Mouse (Mus musculus) layer of hippocampus, adult 8-10 months (tissue): ENCODE measurements around the gene Dnah10. TPM values are rescaled to one million over a fixed set of nuclear protein-coding genes. Genes with fewer than 3 reads are reported as not detected.
A peak's percentile ranks its signal among the peaks of the same experiment; 100 is the strongest.

Experiments used
- DNase-seq, 2 experiments: peaks; one replicate each; pipeline ENCODE4 v3.0.0; 2022; ENCODE audit warnings: low spot score in 2 of 2
- total RNA-seq, 4 experiments: library from RNA; stranded (reverse); gene quantifications; 2 replicates each; pipeline ENCODE4 v1.2.4; 2022

Gene Dnah10
- total RNA-seq, 4 experiments from 2014 or later, result 0.56 to 1.5 (median 0.92) TPM

- DNase-seq, result peak; percentile 59 to 63
Measured at GRCm38 (mm10) chr5:124809708-124810366, 85.0 kb downstream of the Dnah10 start.

GRCm38 (mm10) chr5:124812466-124812865 lies 87.6 kb downstream of the Dnah10 start:
- no peak for DNase-seq

GRCm38 (mm10) chr5:124814797-124815196 lies 89.9 kb downstream of the Dnah10 start:
- DNase-seq, result no peak

- DNase-seq, result no peak
Measured at GRCm38 (mm10) chr5:124817050-124817449, 92.2 kb downstream of the Dnah10 start.

DNA sequence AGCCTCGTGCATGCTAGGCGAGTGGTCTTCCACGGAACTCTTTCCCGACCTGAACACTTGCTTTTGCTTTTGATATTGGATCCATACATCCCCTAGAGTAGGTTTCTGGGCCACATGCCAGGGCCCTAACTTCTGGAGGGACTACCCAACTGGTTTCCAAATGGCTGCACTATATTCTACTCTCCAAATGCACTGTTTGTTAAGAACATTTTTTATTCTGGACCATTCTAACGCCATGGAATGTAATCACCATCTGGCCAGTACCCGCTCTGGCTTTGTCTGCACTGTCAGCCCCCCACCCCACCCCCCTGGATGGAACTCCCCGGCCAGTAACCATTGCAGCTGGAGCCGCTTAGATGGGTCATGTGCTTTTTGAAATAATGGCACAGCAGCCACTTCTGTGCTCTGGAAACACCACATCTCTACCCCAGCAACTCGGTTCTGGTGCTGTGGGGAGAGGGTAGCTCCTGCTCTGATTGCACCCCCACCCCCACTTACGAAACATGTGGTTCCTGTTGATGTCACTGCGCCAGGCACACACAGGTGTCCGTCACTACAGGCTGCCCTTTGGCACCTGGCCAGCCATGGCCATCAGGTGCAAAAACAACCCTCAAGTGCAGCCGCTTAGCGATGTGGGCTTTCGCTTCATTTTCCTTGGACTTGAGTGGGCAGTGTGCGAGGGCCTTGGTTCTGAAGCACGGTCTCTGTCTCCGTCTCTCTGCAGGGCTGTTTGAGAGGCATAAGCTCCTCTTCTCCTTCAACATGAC lies 97.4 kb downstream of the Dnah10 start:
- DNase-seq, result no peak

DNA sequence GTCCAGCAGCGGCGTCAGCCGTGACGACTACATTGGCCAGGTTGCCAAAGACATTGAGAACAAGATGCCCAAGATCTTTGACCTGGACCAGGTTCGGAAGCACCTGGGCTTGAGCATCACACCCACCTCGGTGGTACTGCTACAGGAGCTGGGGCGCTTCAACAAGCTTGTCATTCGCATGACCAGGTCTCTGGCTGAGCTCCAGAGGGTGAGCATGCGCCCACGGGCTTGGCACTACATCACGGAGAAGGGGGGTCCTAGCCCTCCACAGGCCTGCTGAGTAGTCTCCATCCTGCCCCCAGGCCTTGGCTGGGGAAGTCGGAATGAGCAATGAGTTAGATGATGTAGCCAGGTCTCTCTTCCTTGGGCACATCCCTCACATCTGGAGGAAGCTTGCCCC lies 105.4 kb downstream of the Dnah10 start:
- DNase-seq, result no peak

DNA sequence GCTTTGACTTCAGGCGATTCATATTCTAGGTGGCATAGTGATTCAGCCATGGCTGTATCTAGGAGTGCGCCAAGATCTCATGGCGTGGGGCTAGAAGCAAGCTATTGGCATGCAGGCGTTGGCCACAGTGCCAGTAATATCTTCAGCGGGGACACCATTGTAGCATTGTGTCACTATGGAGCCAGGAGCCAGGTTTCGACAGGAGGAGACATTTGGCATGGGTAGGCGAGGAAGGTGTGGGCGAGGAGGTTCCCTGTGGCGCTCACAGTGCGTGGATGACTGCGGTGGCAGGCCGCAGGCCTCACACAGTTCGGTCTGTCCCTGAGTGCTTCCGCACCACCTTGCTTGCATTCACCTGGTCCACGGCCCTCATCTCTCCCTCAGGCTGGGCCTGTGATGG lies 110.3 kb downstream of the Dnah10 start:
- peak in 1 of 2 experiments; percentile 32 for DNase-seq

GRCm38 (mm10) chr5:124836075-124836474 lies 111.2 kb downstream of the Dnah10 start:
- DNase-seq, result no peak

DNA sequence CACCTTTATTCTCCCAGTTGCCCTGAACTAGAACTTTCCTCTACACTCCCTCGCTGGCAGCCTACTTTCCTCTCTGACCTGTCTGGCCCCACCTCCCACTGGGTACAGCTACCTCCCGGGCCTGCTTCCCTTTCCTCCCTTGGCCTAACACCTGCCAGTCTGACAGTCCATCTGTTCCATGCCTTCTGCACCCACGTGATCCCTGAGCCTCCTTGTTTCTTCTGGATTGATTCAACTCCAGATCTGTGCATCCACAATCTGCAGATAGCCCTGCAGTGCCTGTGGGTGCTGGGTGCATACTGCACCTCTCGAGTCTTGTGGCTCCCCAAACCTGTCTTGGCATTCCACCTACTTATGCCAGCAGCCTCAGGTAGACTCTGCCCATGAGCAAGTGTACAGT lies 111.7 kb downstream of the Dnah10 start:
- peak; percentile 33 to 55 for DNase-seq

GRCm38 (mm10) chr5:124840202-124840601 lies 115.3 kb downstream of the Dnah10 start:
- DNase-seq, result no peak

- no peak for DNase-seq
Measured at GRCm38 (mm10) chr5:124840669-124841068, 115.8 kb downstream of the Dnah10 start.

GRCm38 (mm10) chr5:124843386-124843785 lies 118.5 kb downstream of the Dnah10 start:
- no peak for DNase-seq

GRCm38 (mm10) chr5:124844929-124845328 lies 120.0 kb downstream of the Dnah10 start:
- DNase-seq, result no peak

DNA sequence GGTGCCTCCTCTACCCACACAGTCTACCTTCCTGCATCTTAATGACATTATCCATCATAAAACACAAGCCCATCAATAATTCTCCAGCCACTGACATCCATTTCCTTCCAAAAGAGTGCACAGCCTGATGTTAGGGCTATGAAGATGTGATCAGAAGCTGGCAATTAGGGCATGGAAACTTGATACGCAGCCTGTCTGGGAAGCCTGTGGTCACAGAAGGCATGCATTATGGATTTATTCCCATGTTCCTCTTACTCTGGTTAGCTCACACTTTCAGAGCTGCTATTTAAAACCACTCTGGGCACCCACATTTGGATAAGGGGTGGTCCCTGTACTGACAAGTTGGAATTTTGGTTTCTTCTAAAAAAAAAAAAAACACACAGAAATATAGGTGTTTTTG lies 122.1 kb downstream of the Dnah10 start:
- no peak for DNase-seq

- DNase-seq, result no peak
Measured at GRCm38 (mm10) chr5:124848994-124849393, 124.1 kb downstream of the Dnah10 start.

DNA sequence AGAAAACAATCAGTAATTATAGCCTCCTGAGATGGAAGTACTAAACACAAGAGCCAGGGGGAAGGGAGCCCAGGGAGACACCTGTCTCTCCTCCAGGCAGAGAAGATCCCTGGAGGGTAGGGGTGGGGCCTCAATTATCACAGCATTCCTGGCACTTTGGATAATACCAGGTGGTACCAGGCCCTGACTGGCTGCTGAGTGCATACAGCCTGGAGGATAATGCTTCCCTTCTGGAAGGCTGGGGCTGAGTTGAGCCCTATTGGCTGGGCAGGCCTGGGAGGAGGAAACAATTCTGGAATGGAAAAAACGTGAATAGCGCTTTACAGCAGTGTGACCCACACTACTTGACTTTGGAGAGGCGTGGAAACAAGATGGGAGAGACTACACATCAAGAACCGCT lies 126.7 kb downstream of the Dnah10 start:
- DNase-seq, result no peak

DNA sequence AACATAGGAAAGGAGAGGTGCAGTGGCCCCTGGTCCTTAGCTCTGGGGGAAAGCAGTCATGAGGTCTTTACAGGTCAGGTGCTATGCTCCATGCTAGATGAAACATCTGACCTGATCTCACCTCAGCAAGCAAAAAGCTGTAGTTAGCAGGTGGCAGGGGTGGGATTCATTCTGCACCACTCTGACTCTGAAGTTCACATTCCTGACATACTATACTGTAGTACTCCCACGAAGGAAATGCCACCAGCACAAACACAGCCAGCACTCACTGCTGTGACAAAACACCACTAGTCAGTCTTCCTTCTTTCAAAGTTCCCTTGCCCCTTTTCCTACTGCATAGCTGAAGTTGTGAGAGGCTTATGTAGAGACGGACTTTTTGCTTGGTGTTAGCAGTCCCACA lies 127.4 kb downstream of the Dnah10 start:
- no peak for DNase-seq

DNA sequence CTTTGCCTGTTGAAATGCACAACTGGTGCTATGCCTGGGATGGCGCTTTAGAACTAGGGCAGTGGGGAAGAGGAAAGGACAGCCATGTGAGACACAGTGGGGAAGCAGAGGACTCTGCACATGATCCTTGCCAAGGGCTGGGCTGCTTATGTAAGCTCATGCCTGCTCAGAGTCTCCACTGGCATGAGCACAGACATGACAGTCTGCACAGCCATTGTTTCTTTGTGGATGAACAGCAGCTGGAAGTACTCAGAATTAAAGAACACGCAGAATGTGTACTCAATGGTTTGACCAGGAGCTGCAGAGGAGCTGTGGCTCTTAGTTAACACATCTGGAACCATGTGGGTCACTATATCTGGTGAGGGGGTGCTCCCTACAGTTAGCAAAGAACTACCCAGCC lies 128.2 kb downstream of the Dnah10 start:
- no peak for DNase-seq

DNA sequence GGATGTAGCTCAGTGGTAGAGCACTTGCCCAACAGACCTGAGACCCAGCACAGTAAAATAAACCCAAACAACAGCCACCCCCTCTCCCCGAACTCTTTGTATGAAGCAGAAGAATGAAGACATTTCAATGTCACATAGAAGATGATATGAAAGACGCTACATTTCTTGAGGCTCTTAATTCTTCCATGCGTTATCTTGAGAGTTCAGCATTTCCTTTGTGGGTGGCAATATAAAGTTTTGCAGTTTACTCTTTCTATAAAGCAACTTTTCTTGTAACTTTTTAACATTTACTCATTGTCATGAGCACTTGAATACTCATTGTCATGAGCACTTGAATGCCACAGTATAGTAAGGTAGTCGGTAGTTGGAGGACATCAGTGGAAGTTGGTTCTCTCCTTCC lies 129.3 kb downstream of the Dnah10 start:
- no peak for DNase-seq

DNA sequence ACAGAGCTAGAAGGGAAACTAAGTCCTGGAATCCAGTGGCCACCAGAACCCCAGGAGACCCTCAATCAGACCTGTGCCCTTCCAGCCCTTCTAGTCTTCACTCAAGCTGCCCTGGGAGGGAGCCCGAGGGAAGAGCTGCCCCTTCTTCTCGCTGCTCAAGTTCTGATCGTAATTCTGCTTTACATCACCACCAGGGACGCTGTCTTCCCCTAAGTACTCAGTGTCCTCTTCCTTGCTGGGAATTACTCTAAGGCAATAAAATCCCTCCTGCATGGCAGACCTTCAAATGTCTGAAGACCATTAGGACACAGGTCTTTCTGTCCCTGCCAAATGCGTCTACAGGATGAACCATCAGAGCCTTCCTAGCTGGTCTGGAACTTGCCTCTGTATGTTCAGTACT lies 135.1 kb downstream of the Dnah10 start:
- DNase-seq, result no peak

DNA sequence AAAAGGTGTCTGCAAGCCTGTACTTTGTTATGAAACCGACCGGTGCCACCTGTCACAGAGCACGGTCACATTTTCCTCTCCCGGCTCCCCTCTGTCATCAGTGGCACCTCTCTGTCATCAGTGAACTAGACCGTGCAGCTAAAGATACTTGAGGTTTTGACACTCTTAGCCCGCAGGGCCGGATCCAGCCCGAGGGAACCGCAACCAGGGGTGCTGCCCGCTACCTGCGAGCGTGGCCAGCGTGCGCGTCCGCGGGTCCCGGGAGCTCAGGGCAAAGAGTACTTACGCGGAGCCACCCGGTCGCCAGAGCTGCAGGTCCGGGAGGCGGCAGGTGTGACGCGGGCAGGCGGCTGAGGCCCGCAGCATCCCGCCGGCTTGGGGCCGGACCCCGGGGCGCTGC lies 136.6 kb downstream of the Dnah10 start:
- DNase-seq, result peak; percentile 35 to 39

GRCm38 (mm10) chr5:124862013-124862866 lies 137.4 kb downstream of the Dnah10 start, which contains the start of the genes Ccdc92 and Zfp664:
TSS of gene Ccdc92 (minus strand) at chr5:124862424.
TSS of gene Zfp664 (plus strand) at chr5:124862691.
- DNase-seq, result peak; percentile 94 to 96
